Mouse (Mus musculus) left cerebral cortex, adult 18-20 months (tissue): ENCODE data around the gene St3gal3. TPM values are rescaled to one million over a fixed set of nuclear protein-coding genes. Genes with fewer than 3 reads are reported as not detected.

ENCODE experiments used
- DNase-seq, 2 experiments: peaks; one replicate each; pipeline ENCODE4 v3.0.0; 2021 to 2022; ENCODE audit warnings: low spot score in 2 of 2, mixed read lengths in 1 of 2
- total RNA-seq, 2 experiments: library from RNA; stranded (reverse); gene quantifications; 2 replicates each; pipeline ENCODE4 v1.2.3; 2021

The St3gal3 gene
- total RNA-seq, 2 experiments from 2014 or later, result 45.8 to 51.2 TPM

DNA sequence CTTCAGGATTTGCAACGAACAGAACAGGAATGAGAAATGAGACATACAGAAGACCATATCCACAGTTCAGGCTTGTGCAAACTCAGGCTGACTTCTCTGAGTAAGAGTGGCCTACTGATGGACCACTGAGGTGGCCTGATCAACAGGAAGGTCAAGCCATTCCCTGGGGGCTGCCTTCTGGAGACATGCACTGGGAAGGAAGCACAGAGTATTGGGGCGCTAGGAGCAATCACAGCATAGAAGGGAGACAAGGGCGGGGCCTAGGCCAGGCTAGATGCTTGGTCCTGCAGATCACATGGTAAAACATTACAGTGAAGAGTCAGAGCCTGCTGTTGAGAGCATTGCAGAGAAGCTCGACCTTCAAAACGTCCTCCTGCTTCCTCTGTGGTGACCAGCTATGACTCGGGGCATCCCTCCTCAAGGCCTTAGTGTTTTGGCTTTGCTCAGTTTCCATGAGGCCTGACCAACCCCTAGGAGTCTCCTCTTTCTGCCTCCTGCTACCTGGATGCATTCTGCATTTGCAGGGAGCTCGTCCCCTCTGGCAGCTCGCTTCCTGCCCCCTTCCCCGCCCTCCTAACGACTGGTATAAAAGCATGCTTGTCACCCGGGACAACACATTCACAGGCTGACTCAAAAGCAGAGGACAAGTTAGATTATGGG lies 74.8 kb downstream of the St3gal3 start:
- no peak for DNase-seq

- DNase-seq, result no peak
Observed at GRCm38 (mm10) chr4:118058116-118058677, 76.5 kb downstream of the St3gal3 start.

GRCm38 (mm10) chr4:118057076-118057475 lies 77.6 kb downstream of the St3gal3 start:
- DNase-seq, result no peak

GRCm38 (mm10) chr4:118054615-118055014 lies 80.1 kb downstream of the St3gal3 start:
- no peak for DNase-seq

DNA sequence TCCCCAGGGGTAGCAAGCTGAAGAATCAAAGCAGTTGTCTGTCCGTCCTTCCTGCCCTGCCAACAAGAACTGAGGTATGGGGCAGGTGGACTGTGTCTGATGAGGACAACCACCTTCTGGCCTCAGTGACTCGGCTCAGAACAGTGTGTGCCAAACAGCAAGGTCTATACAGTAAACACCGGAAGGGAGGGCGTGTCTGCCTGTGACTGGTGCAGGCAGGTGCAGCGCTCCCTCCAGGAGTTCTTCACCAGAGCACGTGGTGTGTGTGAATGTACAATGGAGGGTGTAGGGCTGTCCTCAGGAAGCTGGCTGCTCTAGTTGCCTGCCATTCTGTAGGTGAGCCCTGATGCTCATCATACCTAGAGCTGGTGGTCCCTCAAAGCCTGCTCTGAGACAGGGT lies 80.8 kb downstream of the St3gal3 start:
- DNase-seq, result no peak

DNA sequence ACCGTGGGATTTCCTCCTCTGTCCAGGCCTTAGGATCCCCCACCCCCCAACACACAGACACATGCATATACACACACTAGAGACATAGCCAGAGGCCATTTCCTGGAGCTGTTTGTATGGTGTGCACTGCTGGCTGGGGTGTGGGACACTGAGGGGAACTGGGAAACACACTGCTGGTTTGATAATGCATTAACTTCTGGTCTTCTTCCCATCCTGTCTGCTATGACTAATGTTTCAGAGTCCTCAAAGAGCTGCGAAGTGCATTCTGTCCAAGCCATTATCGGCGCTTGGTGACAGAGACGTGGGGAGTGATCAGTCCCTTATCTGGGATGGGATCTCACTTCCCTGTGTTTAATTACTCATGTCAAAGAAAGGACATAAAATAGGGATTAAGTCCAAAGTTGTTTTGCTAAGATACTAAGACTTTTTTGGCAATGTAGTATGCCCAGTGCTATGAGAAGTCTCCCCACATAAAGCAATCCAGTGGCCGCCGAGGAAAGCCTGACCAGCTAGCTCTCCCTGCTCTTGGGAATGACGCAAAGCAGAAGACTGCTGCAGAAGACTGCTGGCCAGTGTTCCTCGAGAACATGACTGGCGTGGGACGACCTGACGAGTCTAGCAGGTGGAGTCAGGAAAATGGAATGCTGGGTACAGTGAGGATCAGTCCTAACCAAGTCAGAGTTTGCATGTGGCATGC lies 85.0 kb downstream of the St3gal3 start:
- no peak for DNase-seq

DNA sequence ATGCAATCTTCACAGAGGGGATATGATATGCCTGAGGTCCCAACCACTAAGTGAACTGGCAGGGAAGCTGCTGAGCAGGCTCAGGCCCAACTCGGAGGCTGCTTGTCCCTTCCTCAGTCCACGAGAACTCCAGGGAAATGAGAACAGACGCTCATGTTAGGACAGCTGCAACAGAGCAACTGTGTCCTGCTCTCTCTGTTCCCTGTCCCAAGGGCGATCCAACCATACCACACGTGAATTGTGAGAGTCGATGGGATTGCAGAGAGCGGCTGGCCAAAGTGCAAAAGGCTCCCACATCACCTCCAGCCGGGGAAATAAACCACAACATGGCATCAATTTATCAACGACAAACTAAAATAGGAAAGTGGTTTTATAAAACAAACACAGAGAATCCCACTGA lies 90.2 kb downstream of the St3gal3 start:
- DNase-seq, result no peak

DNA sequence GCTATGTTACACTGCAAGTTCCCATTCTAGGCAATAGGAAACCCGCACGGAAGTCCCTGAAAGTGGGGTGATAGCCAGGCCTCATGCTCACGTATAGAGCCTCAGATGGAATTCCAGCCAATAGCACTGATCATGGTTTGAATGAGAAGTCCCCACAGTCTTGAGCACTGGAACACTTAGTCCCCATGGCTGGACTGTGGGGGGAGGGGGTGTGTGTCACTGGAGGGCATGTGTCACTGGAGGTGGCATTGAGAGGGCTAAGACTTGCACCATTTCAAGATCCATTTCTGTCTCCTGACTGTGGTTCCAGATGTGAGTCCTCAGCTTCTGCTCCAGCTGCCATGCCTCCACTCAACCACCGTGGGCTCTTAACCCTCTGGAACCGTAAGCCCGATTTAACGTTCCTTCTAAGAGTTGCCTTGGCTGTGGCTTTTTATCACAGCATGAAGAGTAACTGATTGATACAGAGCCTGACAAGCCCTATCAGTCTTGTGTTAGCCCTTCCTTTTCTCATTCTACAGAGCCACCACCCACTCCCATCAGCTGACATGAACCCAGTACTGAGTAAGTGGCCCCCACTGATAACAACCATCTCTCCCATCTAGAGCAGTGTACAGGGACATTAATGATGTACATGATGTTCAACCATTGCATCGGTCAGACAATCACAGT lies 91.2 kb downstream of the St3gal3 start:
- DNase-seq, result no peak

DNA sequence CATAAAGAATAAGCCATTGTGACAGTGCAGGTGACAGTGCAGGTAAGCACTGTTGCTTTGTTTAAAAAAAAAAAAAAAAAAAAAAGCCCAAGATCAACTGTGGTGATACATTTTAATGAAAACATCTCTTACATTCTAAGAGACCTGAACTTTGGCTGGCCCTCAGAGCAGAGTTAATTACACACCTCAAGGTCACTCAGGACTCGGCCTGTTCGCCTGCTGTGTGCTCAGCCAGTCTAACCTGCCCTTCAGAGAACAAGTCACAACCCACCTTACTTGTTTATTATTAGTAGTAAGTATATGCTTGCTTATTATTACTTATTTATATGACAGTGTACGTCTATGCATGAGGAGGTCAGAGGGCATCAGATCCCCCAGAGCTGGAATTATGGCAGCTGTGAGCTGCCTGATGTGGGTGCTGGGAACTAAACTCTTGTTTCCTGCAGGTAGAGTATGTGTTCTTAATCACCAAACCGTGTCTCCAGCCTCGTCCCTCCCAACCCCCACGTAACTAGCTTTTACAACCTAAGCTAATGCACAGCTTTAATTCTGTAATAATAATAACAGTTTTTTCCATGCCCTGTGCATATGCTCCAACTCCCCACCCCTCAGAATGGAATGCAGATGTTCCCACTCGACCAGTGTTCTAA lies 91.9 kb downstream of the St3gal3 start:
- no peak for DNase-seq

GRCm38 (mm10) chr4:118041145-118041544 lies 93.6 kb downstream of the St3gal3 start:
- DNase-seq, result no peak

GRCm38 (mm10) chr4:118040650-118041049 lies 94.1 kb downstream of the St3gal3 start:
- no peak for DNase-seq

GRCm38 (mm10) chr4:118039964-118040363 lies 94.8 kb downstream of the St3gal3 start:
- DNase-seq, result no peak

DNA sequence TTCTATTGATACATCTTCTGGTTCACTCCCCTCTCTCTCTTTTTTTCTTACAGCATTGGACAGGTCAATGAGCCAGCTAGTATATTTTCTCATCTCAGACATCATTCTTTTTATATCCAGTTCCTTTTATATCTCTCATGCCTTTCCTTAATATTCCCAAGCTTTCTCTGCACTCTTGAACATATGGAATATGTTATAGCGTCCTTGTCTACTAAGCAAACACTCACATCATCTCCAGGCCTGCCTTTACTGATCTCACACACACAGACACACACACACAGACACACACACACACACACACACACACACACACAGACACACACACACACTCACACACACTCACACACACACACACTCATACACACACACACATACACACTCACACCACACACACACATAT lies 96.7 kb downstream of the St3gal3 start:
- no peak for DNase-seq

DNA sequence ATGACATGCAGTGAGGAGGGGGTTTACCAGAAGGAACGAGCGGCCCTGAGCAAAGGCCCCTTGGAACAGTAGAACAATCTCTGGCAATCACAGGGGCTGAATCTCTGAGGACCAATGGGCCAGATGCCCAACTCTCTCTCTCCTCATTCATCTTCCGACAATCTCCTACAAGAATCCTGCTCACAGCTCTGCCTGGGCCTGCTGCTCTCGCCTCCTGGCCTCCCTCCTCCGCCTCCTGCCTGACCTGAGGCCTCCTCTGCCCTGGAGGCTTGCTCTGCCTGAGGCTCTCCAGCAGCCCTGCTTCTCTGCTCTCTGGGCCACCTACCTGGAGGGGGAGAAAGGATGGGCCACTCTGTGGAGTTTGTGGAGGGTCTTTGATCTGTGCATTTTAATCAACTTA lies 97.3 kb downstream of the St3gal3 start:
- DNase-seq, result no peak

DNA sequence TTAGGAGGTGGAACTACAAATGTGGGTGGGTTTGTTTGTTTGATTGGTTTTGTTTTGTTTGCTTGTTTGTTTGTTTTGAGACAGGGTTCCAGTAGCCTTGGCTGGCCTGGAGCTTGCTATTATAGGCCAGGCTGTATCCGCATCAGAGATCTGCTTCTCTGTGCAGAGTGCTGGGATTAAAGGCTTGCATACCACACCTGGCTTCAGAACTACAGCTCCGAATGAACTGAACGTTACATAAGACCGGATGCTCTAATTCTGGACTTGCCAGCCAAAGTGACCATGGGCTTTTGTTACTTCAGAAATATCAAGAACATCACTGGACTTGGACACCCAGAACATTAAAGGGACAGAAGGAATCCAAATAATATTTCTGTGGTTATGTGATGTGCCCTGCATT lies 98.2 kb downstream of the St3gal3 start:
- no peak for DNase-seq

DNA sequence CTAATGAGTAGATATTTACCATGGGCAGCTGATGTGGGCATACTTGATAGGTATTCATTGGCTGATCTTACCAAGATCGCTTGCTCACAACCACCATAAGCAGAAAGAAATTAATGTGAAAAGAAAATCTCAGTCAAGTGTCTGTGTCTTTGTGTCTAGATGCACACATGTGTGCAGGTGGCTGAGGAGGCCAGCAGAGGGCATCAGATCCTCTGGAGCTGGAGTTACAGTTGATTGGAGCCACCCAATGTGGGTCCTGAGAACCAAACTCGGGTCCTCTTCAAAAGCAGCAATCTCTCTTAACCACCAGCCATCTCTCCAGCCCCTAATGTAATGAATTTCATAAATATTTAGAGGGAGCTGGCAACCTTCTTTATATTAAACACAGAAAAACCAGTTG lies 99.6 kb downstream of the St3gal3 start:
- DNase-seq, result no peak

- no peak for DNase-seq
Observed at GRCm38 (mm10) chr4:118033026-118033425, 101.7 kb downstream of the St3gal3 start.

DNA sequence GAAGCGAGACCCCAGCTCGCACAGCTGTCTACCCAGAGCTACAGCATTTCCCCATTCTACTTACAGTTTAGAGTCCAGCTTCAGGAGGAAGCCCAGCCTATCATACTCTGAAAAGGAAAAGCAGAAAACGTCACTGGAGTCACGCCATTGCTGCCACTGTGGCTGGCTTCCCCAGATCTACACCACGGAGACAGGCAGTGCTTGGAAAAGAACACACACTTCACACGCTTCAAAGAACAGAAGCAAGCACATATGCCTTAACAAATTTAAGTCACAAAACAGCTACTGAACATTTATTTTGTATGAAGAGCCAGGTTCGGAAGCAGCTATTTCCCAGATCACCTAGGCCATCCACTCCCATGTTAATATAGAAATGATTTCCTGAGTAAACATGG lies 102.9 kb downstream of the St3gal3 start:
- DNase-seq, result no peak

DNA sequence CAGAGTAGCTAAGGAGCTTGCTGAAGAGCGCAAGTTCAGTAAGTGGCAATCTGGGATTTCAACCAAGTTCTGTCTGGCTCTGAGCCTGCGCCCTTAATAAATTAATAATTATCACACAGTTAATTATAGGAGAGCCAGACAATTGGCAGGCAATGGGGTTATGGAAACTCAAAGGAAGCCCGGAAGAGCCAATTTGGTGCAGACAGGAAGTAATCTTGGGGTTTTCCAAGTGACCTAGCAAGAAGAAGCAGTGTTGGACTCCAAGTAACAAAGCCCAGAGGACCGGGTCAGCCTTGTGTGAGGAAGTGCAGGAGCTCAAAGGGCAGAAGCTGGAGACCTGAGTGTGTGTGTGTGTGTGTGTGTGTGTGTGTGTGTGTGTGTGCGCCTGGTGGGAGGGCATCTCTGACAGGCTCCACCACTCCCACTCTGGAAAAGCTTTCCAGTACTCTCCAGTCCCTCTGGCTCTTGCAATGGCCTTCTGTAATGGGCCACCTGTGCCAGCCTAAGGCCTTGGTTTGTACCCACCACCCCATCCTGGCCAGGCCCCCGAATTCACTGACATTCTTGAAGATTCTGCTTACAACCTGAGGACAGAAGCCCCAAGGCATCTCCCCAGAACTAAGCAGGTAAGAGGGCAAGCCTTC lies 103.5 kb downstream of the St3gal3 start:
- no peak for DNase-seq

DNA sequence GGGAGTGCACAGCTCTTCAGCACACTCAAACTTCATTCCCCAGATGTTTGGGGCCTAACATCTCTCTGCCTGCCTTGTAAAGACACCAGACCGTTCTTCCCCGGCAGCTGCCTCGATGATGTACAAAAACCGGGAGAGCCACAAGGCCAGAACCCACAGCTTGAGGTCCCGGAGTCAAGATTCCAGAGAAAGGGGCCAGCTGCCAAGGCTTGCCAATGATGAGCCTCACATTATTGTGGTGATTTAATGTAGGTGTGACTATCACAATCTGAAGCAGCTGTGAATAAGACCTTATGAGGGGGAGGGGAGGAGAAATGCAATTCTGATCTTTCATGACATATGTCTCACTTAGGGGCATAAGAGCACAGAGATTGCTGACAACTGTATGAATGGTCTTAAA lies 104.4 kb downstream of the St3gal3 start:
- DNase-seq, result no peak

DNA sequence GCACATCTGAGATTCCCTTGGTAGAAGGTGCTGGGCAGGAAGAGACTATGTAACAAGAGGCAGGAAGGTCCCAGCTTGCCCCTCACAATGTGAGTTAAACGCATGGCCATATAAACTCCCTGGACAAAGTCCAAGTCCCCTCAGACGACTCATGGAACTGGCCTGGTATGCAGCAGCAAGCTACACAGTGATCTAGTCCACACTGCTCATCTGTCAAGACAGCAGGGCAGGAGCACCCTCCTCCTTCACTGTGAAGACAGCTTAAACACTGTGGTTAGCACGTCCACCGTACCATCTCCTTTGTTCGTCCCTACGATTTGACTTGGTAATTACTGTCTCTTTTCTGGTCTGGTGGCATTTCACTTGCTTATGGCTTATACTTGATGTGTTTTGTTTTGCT lies 104.8 kb downstream of the St3gal3 start:
- no peak for DNase-seq
